ENCODE assay signal across 13 mouse cellular contexts in genomic region chr2:26437221-26437620, GRCm38 (mm10). TPM values are rescaled to one million over a fixed set of nuclear protein-coding genes. Genes with fewer than 3 reads are reported as not detected.
DNase-seq lines count a peak whose midpoint lies in the region; ATAC-seq and TF ChIP-seq lines count a peak whose summit lies in the region.
"Had no signal": no experiment of that assay in that cellular context is flagged by ENCODE, and none has a peak within 500 bp of the region (broad histone marks: within the 10 kb centered on the region; RNA-seq: fewer than 3 reads in every experiment).

No protein-coding gene starts in this region.

- H3K9me3 ChIP-seq in forebrain, embryonic 13.5 days (replicated peaks): no peaks in the 10 kb centered on the region
- H3K9me3 ChIP-seq in forebrain, embryonic 12.5 days: no peaks in the 10 kb centered on the region
- H3K9me3 ChIP-seq in intestine, embryonic 15.5 days: no peaks in the 10 kb centered on the region
- H3K9me3 ChIP-seq in intestine, embryonic 16.5 days (ENCODE audit: control insufficient read depth, low read length): no peaks in the 10 kb centered on the region
- no peaks in the 10 kb centered on the region for H3K9me3 ChIP-seq in midbrain, embryonic 13.5 days
- H3K9me3 ChIP-seq in midbrain, embryonic 10.5 days (replicated peaks): no peaks in the 10 kb centered on the region
- no peaks in the 10 kb centered on the region for H3K9me3 ChIP-seq in liver, embryonic 14.5 days (ENCODE audit: control insufficient read depth, low read length)
- H3K9me3 ChIP-seq: hindbrain, embryonic 10.5 days had no signal

- H3K4me1 ChIP-seq in forebrain, embryonic 13.5 days: peaks cover 18% of the 10 kb centered on the region
- peaks cover 8% of the 10 kb centered on the region for H3K4me1 ChIP-seq in forebrain, embryonic 12.5 days
- H3K4me1 ChIP-seq in intestine, embryonic 15.5 days (replicated peaks): no peaks in the 10 kb centered on the region
- no peaks in the 10 kb centered on the region for H3K4me1 ChIP-seq in intestine, embryonic 16.5 days (ENCODE audit: control insufficient read depth, insufficient read depth, low read length)
- peaks cover 15% of the 10 kb centered on the region for H3K4me1 ChIP-seq in midbrain, embryonic 13.5 days (replicated peaks)
- 0 out of 2 replicates have a peak, but pooled peaks cover 2% of the 10 kb centered on the region for H3K4me1 ChIP-seq in midbrain, embryonic 10.5 days
- 0 out of 4 replicates have a peak, but pooled peaks cover 0 to 4% of the 10 kb centered on the region in 2 experiments for H3K4me1 ChIP-seq in liver, embryonic 14.5 days (replicated peaks; ENCODE audit: control insufficient read depth in 2 of 2, insufficient read depth in 2 of 2, low read length in 1 of 2)
- peaks cover 3% of the 10 kb centered on the region for H3K4me1 ChIP-seq in cerebellum, adult 2 months (ENCODE audit: control insufficient read depth, insufficient read depth, low read length)

- no peak overlapping the region for H3K4me2 ChIP-seq in forebrain, embryonic 13.5 days
- no peak overlapping the region for H3K4me2 ChIP-seq in forebrain, embryonic 12.5 days
- no peak overlapping the region for H3K4me2 ChIP-seq in intestine, embryonic 15.5 days (replicated peaks)
- no peak overlapping the region for H3K4me2 ChIP-seq in intestine, embryonic 16.5 days (ENCODE audit: low read depth, low read length)
- H3K4me2 ChIP-seq in midbrain, embryonic 13.5 days (replicated peaks): no peak overlapping the region
- H3K4me2 ChIP-seq in liver, embryonic 14.5 days (ENCODE audit: low read depth): 0 out of 2 replicates have a peak overlapping the region, but pooled peaks have one; percentile 11

- H3K36me3 ChIP-seq in forebrain, embryonic 13.5 days (ENCODE audit: poor library complexity, severe bottlenecking): peaks cover 88% of the 10 kb centered on the region
- peaks cover 88% of the 10 kb centered on the region for H3K36me3 ChIP-seq in forebrain, embryonic 12.5 days (replicated peaks)
- H3K36me3 ChIP-seq in intestine, embryonic 15.5 days: peaks cover 53% of the 10 kb centered on the region
- H3K36me3 ChIP-seq in intestine, embryonic 16.5 days (ENCODE audit: control insufficient read depth, insufficient read depth, low read length): peaks cover 12% of the 10 kb centered on the region
- H3K36me3 ChIP-seq in midbrain, embryonic 13.5 days: peaks cover 89% of the 10 kb centered on the region
- H3K36me3 ChIP-seq in midbrain, embryonic 10.5 days: peaks cover 95% of the 10 kb centered on the region
- H3K36me3 ChIP-seq in liver, embryonic 14.5 days (replicated peaks; ENCODE audit: control insufficient read depth, insufficient read depth, low read depth): peaks cover 21% of the 10 kb centered on the region

- no peak for DNase-seq in midbrain, embryonic 10.5 days (ENCODE audit: low spot score)
- DNase-seq in liver, embryonic 14.5 days (ENCODE audit: low read depth in 3 of 3, low spot score in 3 of 3): no peak
- no peak for DNase-seq in cerebellum, adult 2 months
- DNase-seq: adrenal gland, adult 8-10 months; heart, adult 2 months; kidney, postnatal 10 days; lung, postnatal 10 days had no signal

- no peak for TF ChIP-seq CTCF in liver, embryonic 14.5 days (IDR thresholded peaks at IDR 0.05; ENCODE audit: low read depth)
- no peak for TF ChIP-seq CTCF in cerebellum, adult 2 months (IDR thresholded peaks at IDR 0.05; ENCODE audit: borderline replicate concordance, insufficient read depth, low read depth, low read length)

- ATAC-seq in forebrain, embryonic 13.5 days: no peak
- no peak for ATAC-seq in forebrain, embryonic 12.5 days (ENCODE audit: low FRiP score)
- ATAC-seq in intestine, embryonic 15.5 days: no peak
- no peak for ATAC-seq in intestine, embryonic 16.5 days
- no peak for ATAC-seq in midbrain, embryonic 13.5 days
- no peak for ATAC-seq in liver, embryonic 14.5 days (ENCODE audit: insufficient read depth)

- no peak for TF ChIP-seq EP300 in liver, embryonic 14.5 days (IDR thresholded peaks at IDR 0.05; ENCODE audit: low read depth)

- H3K9ac ChIP-seq in forebrain, embryonic 13.5 days: peak overlapping the region; percentile 44; the same call in 1 of the 2 replicates
- no peak overlapping the region; the same call in 1 of the 2 replicates for H3K9ac ChIP-seq in forebrain, embryonic 12.5 days
- H3K9ac ChIP-seq in intestine, embryonic 15.5 days: 0 out of 2 replicates have a peak overlapping the region, but pooled peaks have one; percentile 6
- H3K9ac ChIP-seq in intestine, embryonic 16.5 days (ENCODE audit: low read depth, low read length): no peak overlapping the region
- H3K9ac ChIP-seq in midbrain, embryonic 13.5 days (replicated peaks): peak overlapping the region; percentile 45
- no peak overlapping the region for H3K9ac ChIP-seq in liver, embryonic 14.5 days (replicated peaks)

- no peaks in the 10 kb centered on the region for H3K27me3 ChIP-seq in forebrain, embryonic 13.5 days
- H3K27me3 ChIP-seq in forebrain, embryonic 12.5 days: no peaks in the 10 kb centered on the region
- no peaks in the 10 kb centered on the region for H3K27me3 ChIP-seq in intestine, embryonic 15.5 days (replicated peaks)
- no peaks in the 10 kb centered on the region for H3K27me3 ChIP-seq in intestine, embryonic 16.5 days (replicated peaks; ENCODE audit: control insufficient read depth, insufficient read depth, low read length)
- no peaks in the 10 kb centered on the region for H3K27me3 ChIP-seq in midbrain, embryonic 13.5 days
- no peaks in the 10 kb centered on the region for H3K27me3 ChIP-seq in midbrain, embryonic 10.5 days (ENCODE audit: low read depth, poor library complexity, severe bottlenecking)
- H3K27me3 ChIP-seq in liver, embryonic 14.5 days (ENCODE audit: control insufficient read depth, insufficient read depth, low read length): no peaks in the 10 kb centered on the region
- H3K27me3 ChIP-seq in cerebellum, adult 2 months (ENCODE audit: control insufficient read depth, insufficient read depth, low read length): no peaks in the 10 kb centered on the region

- no peak for TF ChIP-seq POLR2A in cerebellum, adult 2 months (IDR thresholded peaks at IDR 0.05; ENCODE audit: borderline replicate concordance, insufficient read depth, low read length)

- no peak overlapping the region for H3K27ac ChIP-seq in forebrain, embryonic 13.5 days
- H3K27ac ChIP-seq in forebrain, embryonic 12.5 days: no peak overlapping the region
- no peak overlapping the region for H3K27ac ChIP-seq in intestine, embryonic 15.5 days
- H3K27ac ChIP-seq in intestine, embryonic 16.5 days (ENCODE audit: low read length): no peak overlapping the region
- H3K27ac ChIP-seq in midbrain, embryonic 13.5 days: no peak overlapping the region
- H3K27ac ChIP-seq in midbrain, embryonic 10.5 days (replicated peaks): no peak overlapping the region
- no peak overlapping the region for H3K27ac ChIP-seq in liver, embryonic 14.5 days
- H3K27ac ChIP-seq in cerebellum, adult 2 months (ENCODE audit: insufficient read depth, low read length): no peak overlapping the region
- H3K27ac ChIP-seq: heart, adult 2 months; hindbrain, embryonic 10.5 days had no signal

- WGBS in forebrain, embryonic 13.5 days: 82% methylated on average over 4 of the region's 4 CpGs
- 73% methylated on average over 4 of the region's 4 CpGs for WGBS in forebrain, embryonic 12.5 days
- WGBS in intestine, embryonic 15.5 days: 64% methylated on average over 4 of the region's 4 CpGs
- WGBS in intestine, embryonic 16.5 days: 67% methylated on average over 4 of the region's 4 CpGs
- WGBS in midbrain, embryonic 13.5 days: 73% methylated on average over 4 of the region's 4 CpGs
- WGBS in midbrain, embryonic 10.5 days: 89% methylated on average over 4 of the region's 4 CpGs
- 67% methylated on average over 4 of the region's 4 CpGs for WGBS in liver, embryonic 14.5 days (ENCODE audit: insufficient replicate concordance)
- WGBS in cerebellum, adult 2 months: 44% methylated on average over 4 of the region's 4 CpGs

- no peak overlapping the region for H3K4me3 ChIP-seq in forebrain, embryonic 13.5 days
- H3K4me3 ChIP-seq in forebrain, embryonic 12.5 days (replicated peaks): no peak overlapping the region
- H3K4me3 ChIP-seq in intestine, embryonic 15.5 days (replicated peaks): no peak overlapping the region
- no peak overlapping the region for H3K4me3 ChIP-seq in intestine, embryonic 16.5 days (ENCODE audit: low read length)
- no peak overlapping the region for H3K4me3 ChIP-seq in midbrain, embryonic 13.5 days (replicated peaks)
- H3K4me3 ChIP-seq in midbrain, embryonic 10.5 days: no peak overlapping the region
- no peak overlapping the region for H3K4me3 ChIP-seq in liver, embryonic 14.5 days (ENCODE audit: insufficient read depth in 1 of 2, low read depth in 2 of 2, low read length in 2 of 2)
- H3K4me3 ChIP-seq in cerebellum, adult 2 months (replicated peaks; ENCODE audit: insufficient read depth, low read depth, low read length): no peak overlapping the region
- H3K4me3 ChIP-seq: heart, adult 2 months; hindbrain, embryonic 10.5 days had no signal

RNA-seq across cellular contexts. Expression of gene Sec16a, which starts 7.8 kb away (rescaled TPM):
- 16.9 and 22.5 TPM in 2 replicates for polyA plus RNA-seq in forebrain, embryonic 13.5 days (2015; fragmentation: Nextera tagmentation; extraction: Ambion mirVana)
- 30.0 and 33.9 TPM in 2 replicates for polyA plus RNA-seq in forebrain, embryonic 12.5 days (2016; fragmentation: Nextera tagmentation; extraction: Ambion mirVana)
- polyA plus RNA-seq in intestine, embryonic 15.5 days (2015; fragmentation: Nextera tagmentation; extraction: Ambion mirVana): 20.2 and 24.7 TPM in 2 replicates
- 19.1 and 20.4 TPM in 2 replicates for polyA plus RNA-seq in intestine, embryonic 16.5 days (2015; fragmentation: Nextera tagmentation; extraction: Ambion mirVana)
- polyA plus RNA-seq in midbrain, embryonic 13.5 days (2015; fragmentation: Nextera tagmentation; extraction: Ambion mirVana): 21.3 and 22.8 TPM in 2 replicates
- polyA plus RNA-seq in midbrain, embryonic 10.5 days (2016; fragmentation: Nextera tagmentation; extraction: Ambion mirVana): 21.4 and 28.7 TPM in 2 replicates
- polyA plus RNA-seq in liver, embryonic 14.5 days (2012; rRNA removed): 9.4 and 10.5 TPM in 2 replicates
- polyA plus RNA-seq in liver, embryonic 14.5 days (2014; fragmentation: Nextera tagmentation; extraction: Ambion mirVana): 9.3 and 10.7 TPM in 2 replicates
- polyA plus RNA-seq in cerebellum, adult 2 months (2012; rRNA removed): 43.2 and 44.6 TPM in 2 replicates

RNA-seq across cellular contexts. Expression of gene Inpp5e, which starts 28.2 kb away (rescaled TPM):
- polyA plus RNA-seq in forebrain, embryonic 13.5 days (2015; fragmentation: Nextera tagmentation; extraction: Ambion mirVana): 18.9 and 19.8 TPM in 2 replicates
- polyA plus RNA-seq in forebrain, embryonic 12.5 days (2016; fragmentation: Nextera tagmentation; extraction: Ambion mirVana): 29.2 and 30.6 TPM in 2 replicates
- 14.6 and 17.1 TPM in 2 replicates for polyA plus RNA-seq in intestine, embryonic 15.5 days (2015; fragmentation: Nextera tagmentation; extraction: Ambion mirVana)
- 14.8 and 15.9 TPM in 2 replicates for polyA plus RNA-seq in intestine, embryonic 16.5 days (2015; fragmentation: Nextera tagmentation; extraction: Ambion mirVana)
- 28.0 and 28.6 TPM in 2 replicates for polyA plus RNA-seq in midbrain, embryonic 13.5 days (2015; fragmentation: Nextera tagmentation; extraction: Ambion mirVana)
- polyA plus RNA-seq in midbrain, embryonic 10.5 days (2016; fragmentation: Nextera tagmentation; extraction: Ambion mirVana): 23.4 and 31.3 TPM in 2 replicates
- 6.9 and 9.1 TPM in 2 replicates for polyA plus RNA-seq in liver, embryonic 14.5 days (2012; rRNA removed)
- 4.1 and 5.4 TPM in 2 replicates for polyA plus RNA-seq in liver, embryonic 14.5 days (2014; fragmentation: Nextera tagmentation; extraction: Ambion mirVana)
- 60.2 and 67.9 TPM in 2 replicates for polyA plus RNA-seq in cerebellum, adult 2 months (2012; rRNA removed)

RNA-seq across cellular contexts. Expression of gene Pmpca, which starts 48.1 kb away (rescaled TPM):
- 103 and 111 TPM in 2 replicates for polyA plus RNA-seq in forebrain, embryonic 13.5 days (2015; fragmentation: Nextera tagmentation; extraction: Ambion mirVana)
- polyA plus RNA-seq in forebrain, embryonic 12.5 days (2016; fragmentation: Nextera tagmentation; extraction: Ambion mirVana): 120 and 123 TPM in 2 replicates
- polyA plus RNA-seq in intestine, embryonic 15.5 days (2015; fragmentation: Nextera tagmentation; extraction: Ambion mirVana): 101 and 105 TPM in 2 replicates
- 102 and 105 TPM in 2 replicates for polyA plus RNA-seq in intestine, embryonic 16.5 days (2015; fragmentation: Nextera tagmentation; extraction: Ambion mirVana)
- polyA plus RNA-seq in midbrain, embryonic 13.5 days (2015; fragmentation: Nextera tagmentation; extraction: Ambion mirVana): 107 and 110 TPM in 2 replicates
- 156 TPM in 2 replicates for polyA plus RNA-seq in midbrain, embryonic 10.5 days (2016; fragmentation: Nextera tagmentation; extraction: Ambion mirVana)
- 32.5 and 41.8 TPM in 2 replicates for polyA plus RNA-seq in liver, embryonic 14.5 days (2012; rRNA removed)
- 45.5 and 50.1 TPM in 2 replicates for polyA plus RNA-seq in liver, embryonic 14.5 days (2014; fragmentation: Nextera tagmentation; extraction: Ambion mirVana)
- polyA plus RNA-seq in cerebellum, adult 2 months (2012; rRNA removed): 98.2 and 104 TPM in 2 replicates

RNA-seq across cellular contexts. Expression of gene Entr1, which starts 48.1 kb away (rescaled TPM):
- 156 and 164 TPM in 2 replicates for polyA plus RNA-seq in forebrain, embryonic 13.5 days (2015; fragmentation: Nextera tagmentation; extraction: Ambion mirVana)
- 167 and 173 TPM in 2 replicates for polyA plus RNA-seq in forebrain, embryonic 12.5 days (2016; fragmentation: Nextera tagmentation; extraction: Ambion mirVana)
- 88.2 and 90.6 TPM in 2 replicates for polyA plus RNA-seq in intestine, embryonic 15.5 days (2015; fragmentation: Nextera tagmentation; extraction: Ambion mirVana)
- polyA plus RNA-seq in intestine, embryonic 16.5 days (2015; fragmentation: Nextera tagmentation; extraction: Ambion mirVana): 80.4 and 88.4 TPM in 2 replicates
- 165 and 166 TPM in 2 replicates for polyA plus RNA-seq in midbrain, embryonic 13.5 days (2015; fragmentation: Nextera tagmentation; extraction: Ambion mirVana)
- 128 and 132 TPM in 2 replicates for polyA plus RNA-seq in midbrain, embryonic 10.5 days (2016; fragmentation: Nextera tagmentation; extraction: Ambion mirVana)
- polyA plus RNA-seq in liver, embryonic 14.5 days (2012; rRNA removed): 26.3 and 35.3 TPM in 2 replicates
- polyA plus RNA-seq in liver, embryonic 14.5 days (2014; fragmentation: Nextera tagmentation; extraction: Ambion mirVana): 36.0 and 41.6 TPM in 2 replicates
- 288 and 289 TPM in 2 replicates for polyA plus RNA-seq in cerebellum, adult 2 months (2012; rRNA removed)

RNA-seq across cellular contexts. Expression of gene Snapc4, which starts 56.8 kb away (rescaled TPM):
- 25.1 and 30.9 TPM in 2 replicates for polyA plus RNA-seq in forebrain, embryonic 13.5 days (2015; fragmentation: Nextera tagmentation; extraction: Ambion mirVana)
- polyA plus RNA-seq in forebrain, embryonic 12.5 days (2016; fragmentation: Nextera tagmentation; extraction: Ambion mirVana): 34.3 and 38.9 TPM in 2 replicates
- 19.7 and 25.2 TPM in 2 replicates for polyA plus RNA-seq in intestine, embryonic 15.5 days (2015; fragmentation: Nextera tagmentation; extraction: Ambion mirVana)
- polyA plus RNA-seq in intestine, embryonic 16.5 days (2015; fragmentation: Nextera tagmentation; extraction: Ambion mirVana): 19.1 and 20.8 TPM in 2 replicates
- 28.2 and 32.3 TPM in 2 replicates for polyA plus RNA-seq in midbrain, embryonic 13.5 days (2015; fragmentation: Nextera tagmentation; extraction: Ambion mirVana)
- 32.5 and 34.4 TPM in 2 replicates for polyA plus RNA-seq in midbrain, embryonic 10.5 days (2016; fragmentation: Nextera tagmentation; extraction: Ambion mirVana)
- 10.7 and 11.0 TPM in 2 replicates for polyA plus RNA-seq in liver, embryonic 14.5 days (2012; rRNA removed)
- 6.3 and 6.6 TPM in 2 replicates for polyA plus RNA-seq in liver, embryonic 14.5 days (2014; fragmentation: Nextera tagmentation; extraction: Ambion mirVana)
- polyA plus RNA-seq in cerebellum, adult 2 months (2012; rRNA removed): 59.2 and 63.9 TPM in 2 replicates

Comparison
In these comparisons a context has a peak if more than half of its experiments do, and no peak if none do; other contexts are left out.
1. H3K9ac ChIP-seq: peak in forebrain, embryonic 13.5 days (single experiment), intestine, embryonic 15.5 days (single experiment) and midbrain, embryonic 13.5 days (single experiment); none in forebrain, embryonic 12.5 days (single experiment), intestine, embryonic 16.5 days (single experiment) and liver, embryonic 14.5 days (single experiment).